Mouse (Mus musculus) activated CD4-positive, CD25-positive, alpha-beta regulatory T cell, adult 9 weeks (primary cell): ENCODE measurements around the gene Gm28729. TPM values are rescaled to one million over a fixed set of nuclear protein-coding genes. Genes with fewer than 3 reads are reported as not detected.

ENCODE experiments used
- polyA plus RNA-seq: library from polyadenylated mRNA; unstranded; fragments of 100-300 nt; shearing (Covaris generic); gene quantifications from one replicate; pipeline ENCODE4 v1.2.1, GENCODE M21; 2017

Gm28729 gene
- polyA plus RNA-seq, result not detected

DNA sequence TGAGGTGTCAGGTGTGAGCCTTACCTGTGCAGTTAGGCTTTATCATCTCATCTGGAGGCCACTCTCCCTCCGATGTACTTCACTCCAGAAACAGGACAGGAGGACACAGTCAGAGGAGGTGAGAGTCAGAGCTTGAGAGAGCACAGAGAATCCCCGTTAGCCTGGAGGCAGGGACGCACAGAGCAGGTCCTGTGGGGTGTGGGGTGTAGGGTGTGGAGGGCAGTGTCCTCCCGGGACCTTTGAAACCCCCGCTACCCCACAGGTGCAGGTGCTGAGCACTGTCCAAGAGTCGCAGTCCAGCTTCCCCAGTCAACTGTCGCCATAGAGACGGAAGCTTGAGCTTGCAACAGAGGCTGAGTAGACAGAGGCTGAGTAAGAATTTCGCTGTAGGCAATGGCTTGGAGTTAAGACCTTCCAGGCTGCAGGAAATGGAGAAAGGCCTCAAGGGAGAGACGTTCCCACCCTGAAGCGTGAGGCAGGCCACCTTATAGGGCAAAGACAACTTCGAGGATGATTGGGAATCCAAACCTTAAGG is at the start of gene Gm28729:
Gm28729 (minus strand) TSS at position 293 of the 535 bp plus-strand sequence.

DNA sequence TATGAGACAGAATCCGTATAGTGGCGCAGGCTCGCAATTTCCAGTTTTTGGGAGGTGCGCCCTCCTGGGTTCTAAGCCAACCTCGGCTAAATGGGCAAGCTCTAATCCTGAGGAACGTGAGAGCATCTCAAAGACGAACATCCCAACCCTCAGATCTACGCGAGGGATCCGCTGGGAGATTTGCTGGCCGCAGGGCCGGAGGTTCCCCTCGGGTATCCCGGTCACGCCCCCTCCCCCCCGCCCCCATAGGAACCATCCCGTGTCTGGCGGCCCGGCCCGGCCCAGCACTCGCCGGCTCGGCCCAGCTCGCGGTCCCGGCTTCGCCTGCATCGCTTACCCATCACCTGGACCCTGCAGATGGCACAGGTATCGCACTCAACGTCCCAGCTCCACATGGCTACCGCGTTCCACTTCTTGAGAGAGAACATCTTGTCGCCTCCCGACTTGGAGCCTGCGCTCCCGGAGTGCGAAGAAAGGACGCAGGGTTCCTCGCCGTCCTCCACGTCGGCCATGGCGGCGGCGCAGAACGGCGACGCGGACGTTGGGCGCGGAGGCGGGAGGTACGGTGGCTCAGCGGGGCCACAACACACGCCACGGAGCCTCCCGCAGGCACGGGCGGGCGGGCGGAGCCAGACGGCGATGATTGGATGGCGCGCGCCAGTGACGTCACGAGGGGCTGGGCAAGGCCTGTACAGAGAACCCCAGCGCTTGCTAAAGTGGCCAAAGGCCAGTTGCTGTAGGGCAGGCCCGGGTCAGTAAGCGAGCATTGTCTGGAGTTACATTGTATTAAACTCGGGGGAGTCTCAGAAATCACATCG is 46.8 kb downstream of the Gm28729 start, which contains the start of gene Rnf7:
Rnf7 (minus strand) TSS at position 605 of the 818 bp plus-strand sequence.

Other genes starting within 250 kb of the Gm28729 start
- gene Atp1b3, start 160.8 kb downstream of the Gm28729 start, polyA plus RNA-seq, result 515 TPM
- 106 TPM for gene Rnf7, start 46.6 kb downstream of the Gm28729 start, polyA plus RNA-seq
- gene Rasa2, start 106.4 kb upstream of the Gm28729 start, polyA plus RNA-seq, result 38.8 TPM
- gene Zbtb38, start 227.6 kb upstream of the Gm28729 start, polyA plus RNA-seq, result 35.9 TPM